ENCODE assay signal across 15 mouse cellular contexts in genomic region chr7:79844090-79844802, GRCm38 (mm10). TPM values are rescaled to one million over a fixed set of nuclear protein-coding genes. Genes with fewer than 3 reads are reported as not detected.
DNase-seq lines count a peak whose midpoint lies in the region; ATAC-seq lines count a peak whose summit lies in the region.
"Had no signal": no experiment of that assay in that cellular context is flagged by ENCODE, and none has a peak within 500 bp of the region (broad histone marks: within the 10 kb centered on the region; RNA-seq: fewer than 3 reads in every experiment).

No protein-coding gene starts in this region.

- no peak overlapping the region for H3K27ac ChIP-seq in neural tube, embryonic 11.5 days (ENCODE audit: low read depth, low read length)
- H3K27ac ChIP-seq in neural tube, embryonic 15.5 days (replicated peaks), result no peak overlapping the region
- no peak overlapping the region for H3K27ac ChIP-seq in heart, embryonic 11.5 days (ENCODE audit: low read depth, low read length)
- peak overlapping the region; percentile 61 for H3K27ac ChIP-seq in intestine, embryonic 16.5 days (ENCODE audit: low read length)
- peak overlapping the region; percentile 74 for H3K27ac ChIP-seq in stomach, embryonic 15.5 days
- H3K27ac ChIP-seq: embryonic facial prominence, embryonic 13.5 days; forebrain, embryonic 10.5 days; hindbrain, postnatal 0 days; limb, embryonic 13.5 days had no signal

- DNase-seq in neural tube, embryonic 11.5 days (ENCODE audit: low spot score), result peak; percentile 1
- DNase-seq in cerebellum, adult 11 months, result no peak
- DNase-seq: layer of hippocampus, postnatal 36 days; midbrain, embryonic 14.5 days had no signal

- no peaks in the 10 kb centered on the region for H3K4me1 ChIP-seq in neural tube, embryonic 11.5 days (ENCODE audit: control insufficient read depth, insufficient read depth, low read length)
- peaks cover 9% of the 10 kb centered on the region; the same call in 1 of the 2 replicates for H3K4me1 ChIP-seq in neural tube, embryonic 15.5 days
- peaks cover 15% of the 10 kb centered on the region for H3K4me1 ChIP-seq in heart, embryonic 11.5 days (ENCODE audit: control insufficient read depth, insufficient read depth, low read length)
- H3K4me1 ChIP-seq in intestine, embryonic 16.5 days (ENCODE audit: control insufficient read depth, insufficient read depth, low read length), result peaks cover 7% of the 10 kb centered on the region; the same call in 1 of the 2 replicates
- H3K4me1 ChIP-seq in stomach, embryonic 15.5 days, result peaks cover 24% of the 10 kb centered on the region

- H3K4me3 ChIP-seq in neural tube, embryonic 11.5 days (ENCODE audit: low read depth, low read length), result no peak overlapping the region
- H3K4me3 ChIP-seq in neural tube, embryonic 15.5 days (replicated peaks), result no peak overlapping the region
- H3K4me3 ChIP-seq in heart, embryonic 11.5 days (ENCODE audit: low read depth, low read length), result no peak overlapping the region
- peak overlapping the region; percentile 46; the same call in 1 of the 2 replicates for H3K4me3 ChIP-seq in intestine, embryonic 16.5 days (ENCODE audit: low read length)
- no peak overlapping the region for H3K4me3 ChIP-seq in stomach, embryonic 15.5 days (replicated peaks)
- H3K4me3 ChIP-seq: embryonic facial prominence, embryonic 13.5 days; forebrain, embryonic 10.5 days; limb, embryonic 13.5 days had no signal

- no peak for ATAC-seq in neural tube, embryonic 11.5 days (ENCODE audit: insufficient read depth, low FRiP score, low TSS enrichment)
- no peak for ATAC-seq in neural tube, embryonic 15.5 days (ENCODE audit: low FRiP score)
- ATAC-seq in heart, embryonic 11.5 days (replicated peaks; ENCODE audit: insufficient number of reproducible peaks, low FRiP score, low TSS enrichment), result 0 out of 2 replicates have a peak, but pooled peaks have one; percentile 19
- ATAC-seq in intestine, embryonic 16.5 days, result peak; percentile 25
- peak; percentile 43 for ATAC-seq in stomach, embryonic 15.5 days (ENCODE audit: insufficient read depth, low FRiP score, low read depth)
- no peak for ATAC-seq in CD4-positive, CD25-positive, alpha-beta regulatory T cell, adult 4 months
- no peak for ATAC-seq in inflammation-experienced regulatory T-cells, adult 6 months
- ATAC-seq: hindbrain, postnatal 0 days had no signal

- peaks cover 12% of the 10 kb centered on the region; the same call in 1 of the 2 replicates for H3K27me3 ChIP-seq in neural tube, embryonic 11.5 days (ENCODE audit: control insufficient read depth, insufficient read depth, low read length)
- peaks cover 16% of the 10 kb centered on the region for H3K27me3 ChIP-seq in neural tube, embryonic 15.5 days (replicated peaks)
- H3K27me3 ChIP-seq in heart, embryonic 11.5 days (ENCODE audit: control insufficient read depth, insufficient read depth, low read length), result peaks cover 5% of the 10 kb centered on the region; the same call in 1 of the 2 replicates
- no peaks in the 10 kb centered on the region for H3K27me3 ChIP-seq in intestine, embryonic 16.5 days (replicated peaks; ENCODE audit: control insufficient read depth, insufficient read depth, low read length)
- no peaks in the 10 kb centered on the region for H3K27me3 ChIP-seq in stomach, embryonic 15.5 days (replicated peaks)
- H3K27me3 ChIP-seq: embryonic facial prominence, embryonic 13.5 days; limb, embryonic 13.5 days had no signal

- 87% methylated on average over 8 of the region's 8 CpGs for WGBS in neural tube, embryonic 11.5 days
- WGBS in neural tube, embryonic 15.5 days, result 85% methylated on average over 8 of the region's 8 CpGs
- WGBS in heart, embryonic 11.5 days (ENCODE audit: insufficient replicate concordance), result 65% methylated on average over 8 of the region's 8 CpGs
- WGBS in intestine, embryonic 16.5 days, result 58% methylated on average over 8 of the region's 8 CpGs
- WGBS in stomach, embryonic 15.5 days, result 55% methylated on average over 8 of the region's 8 CpGs

- no peaks in the 10 kb centered on the region for H3K36me3 ChIP-seq in neural tube, embryonic 11.5 days (ENCODE audit: control insufficient read depth, insufficient read depth, low read length)
- H3K36me3 ChIP-seq in neural tube, embryonic 15.5 days, result no peaks in the 10 kb centered on the region
- no peaks in the 10 kb centered on the region for H3K36me3 ChIP-seq in heart, embryonic 11.5 days (ENCODE audit: control insufficient read depth, insufficient read depth, low read length)
- H3K36me3 ChIP-seq in intestine, embryonic 16.5 days (ENCODE audit: control insufficient read depth, insufficient read depth, low read length), result 0 out of 2 replicates have a peak, but pooled peaks cover 3% of the 10 kb centered on the region
- no peaks in the 10 kb centered on the region for H3K36me3 ChIP-seq in stomach, embryonic 15.5 days
- H3K36me3 ChIP-seq: forebrain, embryonic 10.5 days had no signal

- no peak overlapping the region for H3K4me2 ChIP-seq in neural tube, embryonic 11.5 days (ENCODE audit: low read depth)
- no peak overlapping the region for H3K4me2 ChIP-seq in neural tube, embryonic 15.5 days
- no peak overlapping the region for H3K4me2 ChIP-seq in heart, embryonic 11.5 days
- H3K4me2 ChIP-seq in intestine, embryonic 16.5 days (ENCODE audit: low read depth, low read length), result peak overlapping the region; percentile 64
- 0 out of 2 replicates have a peak overlapping the region, but pooled peaks have one; percentile 21 for H3K4me2 ChIP-seq in stomach, embryonic 15.5 days
- H3K4me2 ChIP-seq: embryonic facial prominence, embryonic 13.5 days; limb, embryonic 13.5 days had no signal

- H3K9ac ChIP-seq in neural tube, embryonic 11.5 days (ENCODE audit: low read length), result no peak overlapping the region
- no peak overlapping the region for H3K9ac ChIP-seq in neural tube, embryonic 15.5 days (replicated peaks)
- no peak overlapping the region for H3K9ac ChIP-seq in heart, embryonic 11.5 days (ENCODE audit: low read depth, low read length)
- H3K9ac ChIP-seq in intestine, embryonic 16.5 days (ENCODE audit: low read depth, low read length), result peak overlapping the region; percentile 26
- no peak overlapping the region for H3K9ac ChIP-seq in stomach, embryonic 15.5 days
- H3K9ac ChIP-seq: embryonic facial prominence, embryonic 13.5 days; limb, embryonic 13.5 days had no signal

- no peaks in the 10 kb centered on the region for H3K9me3 ChIP-seq in neural tube, embryonic 11.5 days (ENCODE audit: control insufficient read depth, low read length)
- no peaks in the 10 kb centered on the region for H3K9me3 ChIP-seq in neural tube, embryonic 15.5 days (replicated peaks)
- H3K9me3 ChIP-seq in heart, embryonic 11.5 days (replicated peaks; ENCODE audit: control insufficient read depth, low read length), result no peaks in the 10 kb centered on the region
- H3K9me3 ChIP-seq in intestine, embryonic 16.5 days (ENCODE audit: control insufficient read depth, low read length), result no peaks in the 10 kb centered on the region
- H3K9me3 ChIP-seq in stomach, embryonic 15.5 days, result no peaks in the 10 kb centered on the region
- H3K9me3 ChIP-seq: embryonic facial prominence, embryonic 13.5 days; forebrain, embryonic 10.5 days; limb, embryonic 13.5 days had no signal

RNA-seq across cellular contexts. Expression of gene Anpep, which starts 16.6 kb away (rescaled TPM):
- polyA plus RNA-seq in neural tube, embryonic 11.5 days (2014; fragmentation: Nextera tagmentation; extraction: Ambion mirVana), result 7.1 and 7.9 TPM in 2 replicates
- polyA plus RNA-seq in neural tube, embryonic 15.5 days (2015; fragmentation: Nextera tagmentation; extraction: Ambion mirVana), result 6.2 and 10.4 TPM in 2 replicates
- polyA plus RNA-seq in heart, embryonic 11.5 days (2014; fragmentation: Nextera tagmentation; extraction: Ambion mirVana), result 7.7 and 9.9 TPM in 2 replicates
- 248 and 311 TPM in 2 replicates for polyA plus RNA-seq in intestine, embryonic 16.5 days (2015; fragmentation: Nextera tagmentation; extraction: Ambion mirVana)
- polyA plus RNA-seq in stomach, embryonic 15.5 days (2015; fragmentation: Nextera tagmentation; extraction: Ambion mirVana), result 55.9 and 69.8 TPM in 2 replicates
- under 1 TPM in 1 of 2 experiments, not detected in 1; 0.54 TPM for polyA plus RNA-seq in CD4-positive, CD25-positive, alpha-beta regulatory T cell, adult 4 months (2017; shearing (Covaris generic))
- polyA plus RNA-seq in inflammation-experienced regulatory T-cells, adult 6 months (2017; shearing (Covaris generic)), result under 1 TPM in 1 of 3 experiments, not detected in 2; 0.63 TPM

RNA-seq across cellular contexts. Expression of gene Mesp2, which starts 33.7 kb away (rescaled TPM):
- 0.20 and 0.76 TPM in 2 replicates for polyA plus RNA-seq in neural tube, embryonic 11.5 days (2014; fragmentation: Nextera tagmentation; extraction: Ambion mirVana)
- 1.2 and 1.6 TPM in 2 replicates for polyA plus RNA-seq in neural tube, embryonic 15.5 days (2015; fragmentation: Nextera tagmentation; extraction: Ambion mirVana)
- 0.48 and 0.67 TPM in 2 replicates for polyA plus RNA-seq in heart, embryonic 11.5 days (2014; fragmentation: Nextera tagmentation; extraction: Ambion mirVana)
- 2.6 and 3.1 TPM in 2 replicates for polyA plus RNA-seq in intestine, embryonic 16.5 days (2015; fragmentation: Nextera tagmentation; extraction: Ambion mirVana)
- polyA plus RNA-seq in stomach, embryonic 15.5 days (2015; fragmentation: Nextera tagmentation; extraction: Ambion mirVana), result 1.4 and 1.9 TPM in 2 replicates
- under 1 TPM in 1 of 2 experiments, not detected in 1; 0.42 TPM for polyA plus RNA-seq in CD4-positive, CD25-positive, alpha-beta regulatory T cell, adult 4 months (2017; shearing (Covaris generic))
- under 1 TPM in 2 of 3 experiments, not detected in 1; 0.24 to 0.29 TPM for polyA plus RNA-seq in inflammation-experienced regulatory T-cells, adult 6 months (2017; shearing (Covaris generic))

RNA-seq across cellular contexts. Expression of gene Mesp1, which starts 50.7 kb away (rescaled TPM):
- polyA plus RNA-seq in neural tube, embryonic 11.5 days (2014; fragmentation: Nextera tagmentation; extraction: Ambion mirVana), result not detected in 2 replicates
- polyA plus RNA-seq in neural tube, embryonic 15.5 days (2015; fragmentation: Nextera tagmentation; extraction: Ambion mirVana), result not detected in 2 replicates
- 0.17 TPM in 1 of 2 replicates, not detected in the other for polyA plus RNA-seq in heart, embryonic 11.5 days (2014; fragmentation: Nextera tagmentation; extraction: Ambion mirVana)
- polyA plus RNA-seq in intestine, embryonic 16.5 days (2015; fragmentation: Nextera tagmentation; extraction: Ambion mirVana), result 0.28 TPM in 1 of 2 replicates, not detected in the other
- polyA plus RNA-seq in stomach, embryonic 15.5 days (2015; fragmentation: Nextera tagmentation; extraction: Ambion mirVana), result 0.13 and 0.21 TPM in 2 replicates
- not detected for polyA plus RNA-seq in CD4-positive, CD25-positive, alpha-beta regulatory T cell, adult 4 months (2017; shearing (Covaris generic))
- not detected for polyA plus RNA-seq in inflammation-experienced regulatory T-cells, adult 6 months (2017; shearing (Covaris generic))
- polyA plus RNA-seq: embryonic facial prominence, embryonic 13.5 days; forebrain, embryonic 10.5 days; heart, embryonic 14.5 days; limb, embryonic 13.5 days had no signal

Comparison
In these comparisons a context has a peak if more than half of its experiments do, and no peak if none do; other contexts are left out.
1. ATAC-seq: peak in heart, embryonic 11.5 days (single experiment), intestine, embryonic 16.5 days (single experiment) and stomach, embryonic 15.5 days (single experiment); none in neural tube, embryonic 11.5 days (single experiment), neural tube, embryonic 15.5 days (single experiment), CD4-positive, CD25-positive, alpha-beta regulatory T cell, adult 4 months (single experiment) and inflammation-experienced regulatory T-cells, adult 6 months (single experiment).
2. H3K27ac ChIP-seq: peak in intestine, embryonic 16.5 days (single experiment) and stomach, embryonic 15.5 days (single experiment); none in neural tube, embryonic 11.5 days (single experiment), neural tube, embryonic 15.5 days (single experiment) and heart, embryonic 11.5 days (single experiment).
3. H3K4me2 ChIP-seq: peak in intestine, embryonic 16.5 days (single experiment) and stomach, embryonic 15.5 days (single experiment); none in neural tube, embryonic 11.5 days (single experiment), neural tube, embryonic 15.5 days (single experiment) and heart, embryonic 11.5 days (single experiment).